Mouse (Mus musculus) hindlimb bud, embryonic 11.5 days (tissue): ENCODE data around the gene Cdk9.
A peak's percentile ranks its signal among the peaks of the same experiment; 100 is the strongest.

Source experiments
- DNase-seq: peaks from one replicate; pipeline ENCODE4 v3.0.0-alpha.2; 2012; ENCODE audit warnings: low read depth, low spot score; ENCODE audit errors: extremely low spot score

Cdk9 gene

DNA sequence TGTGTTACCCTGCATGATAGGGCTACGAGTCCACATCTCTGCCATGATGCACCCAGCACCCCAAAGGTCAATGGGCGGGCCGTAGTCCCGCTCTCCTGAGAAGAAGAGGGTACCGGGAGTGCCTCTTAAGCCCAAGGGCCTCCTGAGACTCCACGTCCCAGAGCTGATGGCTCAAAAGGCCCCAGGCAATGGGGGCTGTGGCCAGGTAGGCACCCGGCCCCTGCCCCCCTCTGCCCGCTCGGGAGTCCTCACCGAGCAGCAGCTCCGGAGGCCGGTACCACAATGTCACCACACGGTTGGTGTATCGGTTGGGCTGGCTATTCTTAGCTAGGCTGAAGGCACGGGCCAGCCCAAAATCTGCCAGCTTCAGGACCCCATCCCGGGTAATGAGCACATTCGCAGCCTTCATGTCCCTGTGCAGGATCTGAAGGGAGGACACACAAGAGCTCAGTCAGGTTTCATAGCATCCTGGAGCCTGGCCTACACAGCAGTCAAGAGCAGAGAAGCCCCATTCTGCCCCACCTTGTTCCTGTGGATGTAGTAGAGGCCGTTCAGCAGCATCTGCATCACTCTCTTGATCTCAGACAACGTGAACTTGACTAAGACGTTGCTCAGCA is 3.2 kb downstream of the Cdk9 start:
- DNase-seq = no peak

DNA sequence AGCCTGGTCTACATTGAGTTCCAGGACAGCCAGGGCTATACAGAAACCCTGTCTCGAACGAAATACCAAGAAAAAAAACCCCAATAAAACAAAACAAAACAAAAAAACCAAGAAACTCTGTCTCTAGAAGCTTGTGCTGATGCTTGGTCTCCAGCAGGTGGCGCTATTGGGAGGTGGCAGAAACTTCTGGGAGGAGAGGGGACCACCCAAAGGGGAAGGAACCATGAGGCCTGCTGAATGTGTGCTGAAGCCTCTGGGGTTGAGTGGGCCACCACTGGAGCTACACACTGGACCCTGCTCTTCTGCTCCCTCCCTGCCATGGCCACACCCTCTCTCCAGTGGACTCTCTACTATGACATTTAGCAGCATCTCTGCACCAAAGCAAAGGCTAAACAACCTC is 4.2 kb downstream of the Cdk9 start:
- no peak for DNase-seq

DNA sequence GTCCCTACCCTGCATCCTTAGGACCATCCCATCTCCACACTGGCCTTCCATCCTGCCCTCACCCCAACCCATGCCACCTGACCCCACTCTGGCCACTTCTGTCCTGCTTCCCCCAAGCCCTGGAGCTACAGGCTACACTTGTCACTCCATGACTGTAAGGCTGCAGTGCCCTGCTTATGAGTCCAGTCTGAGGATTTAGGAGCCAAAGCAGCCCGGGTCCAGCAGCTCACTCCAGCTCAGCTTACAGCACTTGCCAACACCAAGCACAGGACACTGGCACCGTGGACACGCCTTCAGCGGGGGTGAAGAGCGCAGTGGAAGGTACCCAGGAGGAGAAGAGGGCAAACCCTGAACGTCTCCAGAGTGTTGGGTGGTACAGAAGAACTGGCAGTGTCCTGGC is 5.9 kb downstream of the Cdk9 start:
- no peak for DNase-seq

DNA sequence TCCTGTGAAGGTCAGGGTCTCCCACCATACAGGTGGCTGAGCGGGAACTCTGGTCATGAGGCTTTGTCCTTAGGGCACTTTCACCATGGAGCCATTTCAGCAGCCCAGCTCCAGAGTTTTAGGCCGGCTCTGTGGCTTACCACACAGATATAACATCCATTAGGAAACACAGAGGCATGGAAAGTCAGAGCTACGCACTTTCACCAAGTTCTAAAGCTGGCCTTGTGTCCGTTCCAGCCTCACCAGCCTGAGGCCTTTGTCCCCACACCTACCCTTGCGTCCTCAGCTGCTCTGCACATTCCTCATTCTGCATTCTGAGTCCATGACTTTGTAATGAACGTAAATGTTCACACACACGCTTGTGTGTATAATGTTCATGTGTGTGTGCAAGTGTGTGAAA is 7.9 kb downstream of the Cdk9 start:
- DNase-seq = no peak

DNA sequence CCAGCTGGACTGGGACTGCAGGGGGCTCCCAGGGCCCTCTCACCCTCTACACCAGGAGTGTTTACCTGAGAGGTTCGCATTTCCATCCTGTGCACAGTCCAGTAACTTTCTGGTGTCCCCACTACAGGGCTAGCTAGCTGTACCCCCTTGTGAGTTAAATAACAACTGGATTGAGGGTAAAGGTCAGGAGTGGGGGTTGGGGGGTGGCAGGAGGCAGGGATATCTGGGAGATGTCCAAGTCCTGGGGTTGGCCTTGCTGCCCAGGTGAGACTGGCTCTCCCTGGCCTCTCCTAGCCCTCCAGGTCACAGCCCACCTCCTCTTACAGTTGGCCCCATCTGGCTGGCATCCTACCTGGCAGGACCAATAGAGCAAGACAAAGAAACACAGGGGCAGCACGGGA is 8.9 kb downstream of the Cdk9 start, which contains the start of gene Fpgs:
Gene Fpgs (minus strand): TSS at position 125 of the 401 bp plus-strand sequence.
- DNase-seq = no peak

DNA sequence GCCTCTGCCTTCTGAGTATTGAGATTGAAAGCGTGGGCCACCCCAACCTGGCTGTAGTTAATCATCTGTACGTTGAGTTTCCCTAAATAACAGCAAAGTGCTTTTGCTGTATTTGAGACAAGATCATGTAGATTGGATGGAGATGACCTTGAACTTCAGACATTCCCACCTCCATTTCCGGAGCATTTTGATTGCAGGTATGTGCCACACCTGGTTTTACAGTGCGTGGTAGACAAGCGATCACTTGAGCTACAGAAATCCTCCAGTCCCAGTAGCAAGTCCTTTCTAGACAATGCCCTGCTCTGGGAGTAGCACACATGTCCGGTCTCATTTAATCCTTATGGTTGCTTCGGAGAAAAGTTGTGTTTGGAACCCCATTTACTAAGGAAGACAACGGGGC is 9.8 kb downstream of the Cdk9 start:
- no peak for DNase-seq

DNA sequence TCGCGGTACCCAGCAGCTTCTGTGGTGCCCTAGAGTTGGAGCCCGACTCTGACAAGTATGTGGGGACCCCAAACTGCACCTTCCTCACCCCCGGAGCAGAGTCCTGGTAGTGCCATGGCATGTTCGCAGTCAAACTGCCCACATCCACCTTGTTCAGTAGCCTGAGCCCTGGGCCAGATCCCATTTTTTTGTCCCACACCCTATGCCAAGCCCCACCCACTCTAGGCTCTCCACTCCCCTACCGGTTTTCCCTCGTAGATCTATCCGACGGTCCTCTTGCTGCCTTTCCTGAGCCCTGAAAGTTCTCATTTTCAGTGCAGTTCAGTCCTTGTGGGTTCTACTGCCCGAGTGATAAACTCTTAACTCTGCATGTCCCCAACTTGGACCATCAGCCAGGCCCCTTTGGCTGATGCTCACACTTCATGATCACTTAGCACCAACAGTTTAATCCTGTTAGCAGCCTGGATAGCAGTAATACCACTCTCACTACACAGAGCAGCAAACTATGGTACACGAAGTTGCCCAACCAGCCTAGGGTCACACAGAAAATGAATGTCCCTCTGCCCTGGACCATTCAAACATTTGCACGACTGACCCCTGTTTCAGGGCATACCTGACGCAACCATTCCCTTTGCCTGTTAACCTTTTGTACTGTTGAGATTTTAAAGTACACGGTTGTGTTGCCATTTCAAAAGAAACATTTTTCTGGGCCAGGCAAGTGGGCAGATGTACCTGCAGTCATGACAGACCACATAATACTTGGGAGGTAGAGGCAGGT is 11.7 kb downstream of the Cdk9 start:
- DNase-seq = no peak

DNA sequence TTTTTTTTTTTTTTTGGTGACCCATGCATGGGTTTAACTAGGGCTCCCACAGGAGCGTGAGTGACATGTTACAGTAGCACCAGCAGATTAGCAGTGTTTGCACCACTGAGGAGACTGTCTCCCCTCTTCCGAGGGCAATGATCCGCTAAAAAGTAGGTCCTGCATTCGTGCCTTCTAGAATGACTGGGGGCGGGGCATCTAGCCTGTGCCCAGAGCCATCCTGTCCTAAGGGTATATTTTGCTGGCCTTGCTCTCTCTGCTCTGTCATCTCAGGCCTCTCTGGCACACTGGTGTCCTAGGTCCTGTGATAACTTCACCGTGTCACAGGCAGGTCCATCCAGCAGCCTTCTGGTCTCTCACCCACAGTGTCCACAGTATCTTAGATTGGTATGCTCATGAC is 13.2 kb downstream of the Cdk9 start:
- DNase-seq = no peak

DNA sequence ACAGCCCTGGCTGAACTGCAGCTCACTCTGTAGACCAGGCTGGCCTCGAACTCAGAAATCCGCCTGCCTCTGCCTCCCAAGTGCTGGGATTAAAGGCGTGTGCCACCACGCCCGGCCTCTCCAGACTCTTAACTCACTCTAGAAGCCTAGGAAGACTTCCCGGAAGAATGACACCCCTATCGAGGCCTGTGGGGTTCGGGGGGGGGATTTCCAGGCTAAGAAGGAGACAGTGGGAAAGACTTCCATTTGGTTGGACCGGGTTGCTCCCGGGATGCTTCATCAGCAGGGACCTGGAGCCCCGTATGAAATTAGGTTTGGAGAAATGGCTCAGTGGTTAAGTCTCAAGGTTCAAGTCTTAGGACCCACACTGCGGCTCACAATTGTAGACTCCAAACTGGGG is 18.2 kb downstream of the Cdk9 start:
- no peak for DNase-seq

DNA sequence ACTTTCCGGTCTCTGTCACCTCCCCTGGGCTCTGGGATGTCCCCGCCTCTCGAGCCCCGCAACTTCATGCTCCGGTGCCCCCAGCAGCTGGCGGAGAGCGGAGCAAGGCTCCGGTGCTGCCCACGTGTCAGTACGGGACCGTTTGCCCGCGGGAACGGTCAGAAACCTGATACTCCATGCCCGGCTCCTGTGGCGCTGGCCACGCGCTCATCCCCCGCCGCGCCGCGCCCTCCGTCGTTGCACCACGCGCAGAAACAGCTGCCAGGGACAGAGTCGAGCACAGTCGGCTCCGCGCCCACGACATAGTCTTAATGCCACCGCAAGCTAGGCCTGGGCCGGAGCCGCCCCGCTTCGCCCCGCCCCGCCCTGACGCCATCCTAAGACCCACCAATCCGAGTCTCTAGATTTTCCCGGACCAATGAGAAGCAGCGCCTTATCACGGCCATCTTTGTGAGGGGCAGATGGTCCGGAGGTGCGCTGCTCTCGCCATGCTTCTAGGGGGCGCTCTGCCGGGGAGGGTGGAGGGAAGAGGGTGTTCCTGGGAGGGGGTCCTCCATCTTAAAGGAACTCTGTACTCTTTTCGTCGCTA is 19.0 kb downstream of the Cdk9 start:
- DNase-seq = peak; percentile 91

DNA sequence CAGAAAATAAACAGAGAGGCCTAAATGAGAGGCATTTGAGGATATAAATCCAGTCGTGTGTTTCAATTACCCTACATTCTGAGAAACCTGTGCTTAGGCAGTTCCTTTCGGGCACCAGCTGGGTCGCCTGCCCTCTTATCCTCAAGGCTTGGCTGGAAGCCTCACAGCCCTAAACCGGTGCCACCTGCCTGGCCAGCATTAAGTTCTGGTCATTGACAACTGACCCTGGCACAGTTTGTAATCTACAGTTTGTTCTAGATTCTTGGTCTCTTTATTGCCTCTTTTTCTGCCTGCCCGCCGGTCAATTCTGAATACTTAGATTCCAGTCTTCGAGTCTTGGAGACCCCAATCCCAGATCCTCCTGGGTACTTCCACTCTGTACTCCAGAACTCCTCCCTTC is 19.6 kb downstream of the Cdk9 start:
- DNase-seq = no peak

DNA sequence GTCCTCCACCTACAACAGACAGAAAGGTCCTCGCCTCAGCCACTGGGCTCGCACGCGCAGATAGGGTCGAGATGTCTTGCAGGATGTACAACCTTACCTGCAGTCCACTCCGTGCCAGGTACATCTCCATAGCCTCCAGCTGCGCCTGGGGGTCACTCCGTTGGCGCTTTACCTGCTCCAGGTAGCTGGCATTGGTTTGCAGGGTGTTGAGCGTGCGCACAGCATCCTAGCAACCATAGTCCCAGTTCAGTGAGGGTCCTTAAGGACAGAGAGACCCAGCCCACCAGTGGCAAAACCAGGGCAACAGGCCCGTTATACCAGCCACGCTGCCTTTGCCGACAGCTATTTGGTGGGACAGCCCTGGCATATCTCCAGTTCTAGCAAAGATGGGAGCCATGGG is 20.4 kb downstream of the Cdk9 start:
- DNase-seq = no peak

DNA sequence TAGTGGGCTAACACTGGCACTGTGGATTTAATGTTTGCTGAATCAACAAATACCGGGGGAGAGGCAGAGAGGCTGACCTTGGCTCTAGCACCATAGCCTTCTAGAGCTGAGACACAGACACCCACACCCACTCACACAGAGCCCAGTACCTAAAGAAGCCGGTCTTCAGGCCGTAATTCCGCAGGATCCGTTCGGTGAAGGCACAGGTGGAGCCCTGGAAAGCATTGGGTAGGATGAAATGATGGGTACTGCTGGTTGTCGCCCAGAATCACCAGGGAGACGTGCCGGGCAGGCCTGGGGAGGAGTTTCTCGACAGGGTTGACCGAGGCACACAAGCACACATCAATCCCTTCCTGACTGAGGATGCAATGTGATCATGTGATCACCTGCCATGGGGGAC is 21.8 kb downstream of the Cdk9 start:
- no peak for DNase-seq

DNA sequence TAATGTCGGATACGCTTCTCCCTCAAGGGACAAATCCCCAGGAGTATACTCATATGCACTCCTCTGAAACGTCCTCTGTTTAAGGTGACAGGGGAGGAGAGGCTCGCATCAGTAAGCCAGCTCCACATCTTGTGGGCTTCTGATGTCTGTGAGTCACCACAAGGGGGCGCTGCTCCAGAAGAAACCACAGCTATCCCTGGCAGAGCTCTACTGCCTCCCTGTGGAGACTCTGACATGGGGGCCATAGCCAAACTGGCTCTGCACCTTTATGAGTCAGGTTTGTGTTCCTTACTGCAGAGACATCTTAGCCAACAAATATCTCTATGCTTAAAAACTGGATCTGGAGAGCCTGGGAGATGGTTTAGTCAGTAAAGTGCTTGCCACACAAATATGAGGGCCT is 23.5 kb downstream of the Cdk9 start:
- peak; percentile 85 for DNase-seq

DNA sequence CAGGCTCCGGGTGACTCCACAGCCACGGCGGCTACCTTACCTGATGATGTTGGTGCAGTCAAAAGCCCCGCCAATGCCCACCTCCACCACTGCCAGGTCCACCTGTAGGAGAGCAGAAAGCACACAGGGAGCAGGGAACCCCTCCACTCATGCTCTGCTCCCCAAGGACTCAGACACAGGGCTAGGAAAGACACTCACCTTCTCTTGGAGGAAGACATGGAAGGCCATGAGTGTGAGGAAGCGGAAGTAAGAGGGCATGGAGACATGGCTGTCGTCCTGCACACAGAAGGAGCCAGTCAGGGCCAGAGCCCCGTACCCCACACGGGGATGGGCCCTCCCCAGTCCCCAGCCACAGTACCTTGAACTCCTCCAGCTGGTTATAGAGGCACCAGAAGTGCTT is 25.3 kb downstream of the Cdk9 start:
- no peak for DNase-seq

DNA sequence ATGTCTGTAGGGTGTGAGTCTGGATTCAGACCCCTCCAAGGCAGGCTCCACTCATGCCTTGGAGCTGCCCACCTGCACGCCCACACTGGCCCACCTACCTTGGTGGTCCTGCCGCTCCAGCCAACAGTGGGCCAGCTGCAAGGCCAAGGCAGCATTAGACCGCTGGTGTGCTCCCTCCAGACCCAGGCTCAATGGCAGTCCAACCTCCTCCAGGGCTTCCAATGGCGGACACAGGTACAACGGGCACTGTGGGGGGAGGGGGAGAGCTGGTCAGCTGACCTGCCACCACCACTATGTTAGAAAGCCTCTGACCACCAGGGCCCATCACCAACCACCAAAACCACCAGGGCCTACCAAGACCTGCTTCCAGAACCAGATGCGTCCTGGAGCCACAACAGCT is 26.2 kb downstream of the Cdk9 start:
- no peak for DNase-seq

DNA sequence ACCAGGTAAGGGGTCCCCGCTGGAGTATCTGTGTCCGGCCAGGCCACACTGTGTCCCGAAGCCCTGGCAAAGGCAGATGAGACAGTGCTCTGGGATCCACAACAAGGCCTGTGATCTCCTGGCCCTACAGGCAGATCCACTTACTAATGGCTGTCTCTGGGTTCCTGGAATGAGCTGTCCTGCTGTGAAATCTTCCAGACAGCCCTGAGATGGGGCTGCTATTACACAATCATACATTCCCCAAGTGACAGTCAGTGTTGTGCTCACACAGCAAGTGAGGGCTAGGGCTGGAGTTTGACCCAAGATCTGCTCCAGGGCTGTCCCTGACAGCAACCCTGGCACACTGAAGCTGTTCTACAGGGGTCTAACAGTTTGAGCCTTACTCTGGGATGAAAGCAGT is 27.1 kb downstream of the Cdk9 start:
- no peak for DNase-seq

DNA sequence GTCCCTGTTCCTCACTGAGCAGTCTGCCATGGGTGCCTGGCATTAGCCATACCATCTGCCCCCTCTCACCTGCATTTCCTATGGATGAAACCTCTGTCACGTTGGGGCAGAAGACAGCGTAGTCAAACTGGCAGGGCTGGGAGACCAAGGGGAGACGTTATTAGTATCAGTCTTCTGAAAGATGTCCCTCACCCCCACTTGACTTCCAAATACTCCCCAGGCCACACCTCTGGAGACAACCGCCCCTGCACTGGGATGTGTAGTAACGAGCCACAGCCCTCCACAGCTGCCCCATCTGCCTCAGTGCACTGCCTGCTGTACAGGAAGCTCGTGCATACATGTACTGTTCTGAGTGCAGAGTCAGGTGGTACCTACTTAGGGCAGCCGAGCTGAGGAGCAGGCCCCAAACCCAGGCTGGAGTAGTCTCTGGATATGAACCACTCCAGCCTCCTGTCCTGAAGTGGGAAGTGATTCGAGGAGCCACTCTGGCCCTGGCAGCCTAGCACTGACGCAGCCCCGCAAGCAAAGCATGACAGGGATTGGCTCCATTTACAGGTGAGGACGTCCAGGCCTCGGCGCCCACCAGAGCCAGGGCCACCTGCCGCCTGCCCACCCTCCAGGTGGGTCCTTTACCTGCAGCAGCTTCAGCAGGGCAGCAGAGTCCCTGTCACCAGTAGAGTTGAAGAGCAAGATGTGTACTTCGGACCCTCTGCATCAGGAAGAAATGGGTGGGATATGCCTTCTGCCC is 28.0 kb downstream of the Cdk9 start:
- no peak for DNase-seq

DNA sequence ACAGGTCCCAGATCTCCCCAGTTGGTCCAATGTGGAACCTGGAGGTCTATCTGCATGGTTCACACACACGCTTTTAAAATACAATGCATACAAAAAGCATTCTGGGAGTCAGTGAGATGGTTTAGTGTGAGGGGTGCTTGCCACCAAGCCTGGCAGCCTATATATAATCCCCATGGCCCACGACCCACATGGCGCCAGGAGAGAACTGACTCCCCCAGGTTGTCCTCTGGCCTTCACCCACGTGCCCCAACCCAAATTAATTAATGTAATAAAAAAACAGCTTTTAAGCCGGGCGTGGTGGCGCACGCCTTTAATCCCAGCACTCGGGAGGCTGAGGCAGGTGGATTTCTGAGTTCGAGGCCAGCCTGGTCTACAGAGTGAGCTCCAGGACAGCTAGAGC is 29.2 kb downstream of the Cdk9 start:
- no peak for DNase-seq

DNA sequence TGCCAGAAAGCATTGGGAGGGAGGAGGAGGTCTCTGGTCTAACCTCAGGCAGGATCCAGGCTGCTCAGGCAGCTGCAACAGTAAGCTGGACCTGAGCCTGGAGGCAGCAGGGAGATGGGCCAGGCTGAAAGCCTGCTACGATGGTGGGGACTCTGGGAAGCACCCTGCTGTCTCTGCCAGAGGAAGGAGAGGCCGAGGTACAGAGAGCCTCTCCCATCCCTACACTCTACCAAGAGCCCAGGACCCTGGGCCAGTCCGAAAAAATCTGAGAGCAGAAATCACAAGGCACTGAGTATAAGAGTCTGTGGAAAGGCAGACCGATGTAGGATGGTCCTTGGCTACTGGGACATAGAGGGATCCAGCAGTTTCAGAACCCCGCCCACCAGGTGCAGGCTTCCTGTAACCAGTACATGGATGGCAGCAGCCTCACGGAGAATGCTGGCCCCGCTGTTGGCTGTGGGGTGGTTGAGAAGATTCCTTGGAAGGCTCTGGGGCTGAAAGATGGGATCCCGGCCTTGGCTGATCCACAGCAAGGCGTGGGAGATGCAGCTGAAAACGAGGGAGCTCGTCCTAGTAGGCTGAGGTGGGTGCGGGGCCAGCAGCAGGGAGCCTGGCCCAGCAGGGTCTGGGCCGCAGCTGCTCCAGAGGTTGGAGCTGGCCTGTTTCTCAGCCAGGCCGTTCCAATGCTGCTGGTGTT is 30.0 kb downstream of the Cdk9 start:
- no peak for DNase-seq

DNA sequence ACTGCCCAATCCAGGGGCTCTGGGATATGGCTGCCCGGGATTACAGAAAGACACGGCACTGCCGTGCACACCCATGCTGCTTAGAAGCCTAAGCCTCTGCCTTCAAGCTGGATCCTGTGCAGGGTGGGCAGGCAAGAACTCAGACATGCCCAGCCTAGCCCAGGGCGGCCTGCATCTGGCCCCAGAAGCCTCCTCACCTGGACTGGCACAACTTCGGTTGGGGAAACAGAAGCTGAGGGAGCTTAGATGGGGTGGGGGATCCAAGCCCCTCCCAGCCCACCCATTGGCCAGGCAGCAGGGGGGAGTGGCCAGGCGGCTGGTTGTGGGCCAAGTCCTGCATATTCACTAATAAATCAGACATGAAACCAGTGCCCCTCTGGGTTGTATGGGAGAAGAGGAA is 31.1 kb downstream of the Cdk9 start:
- no peak for DNase-seq
